Mouse (Mus musculus): ENCODE data around the gene Scrn1. TPM values are rescaled to one million over a fixed set of nuclear protein-coding genes. Genes with fewer than 3 reads are reported as not detected.

The Scrn1 gene
- polyA plus RNA-seq, 1 experiment = 13.5 TPM

- Histone ChIP-seq H3K4me1 (no peaks in the 10 kb centered on the region), H3K27me3 (replicated peaks) (peaks cover 67% of the 10 kb centered on the region), H3K4me3 (replicated peaks) (no peak overlapping the region), H3K36me3 (replicated peaks; ENCODE audit: low read length) (no peaks in the 10 kb centered on the region), H3K9me3 (peaks cover 10% of the 10 kb centered on the region)
- TF ChIP-seq FLI1 (IDR thresholded peaks at IDR 0.05; ENCODE audit: low read length) (no peak), GATA1 (IDR thresholded peaks at IDR 0.05; ENCODE audit: borderline replicate concordance, low read length) (no peak)
These were observed 80.2 kb downstream of the Scrn1 start for GRCm38 (mm10) chr6:54485973-54486569.

GRCm38 (mm10) chr6:54485435-54485901, 80.8 kb downstream of the Scrn1 start:
- no peak for TF ChIP-seq GATA1 (IDR thresholded peaks at IDR 0.05; ENCODE audit: borderline replicate concordance, low read length)
- no peak for TF ChIP-seq FLI1 (IDR thresholded peaks at IDR 0.05; ENCODE audit: low read length)
- Histone ChIP-seq H3K27me3 (replicated peaks) (peaks cover 70% of the 10 kb centered on the region), H3K36me3 (replicated peaks; ENCODE audit: low read length) (no peaks in the 10 kb centered on the region), H3K4me1 (no peaks in the 10 kb centered on the region), H3K4me3 (replicated peaks) (no peak overlapping the region), H3K9me3 (peaks cover 10% of the 10 kb centered on the region)

- Histone ChIP-seq H3K27me3 (replicated peaks) (peaks cover 69% of the 10 kb centered on the region), H3K9me3 (peaks cover 10% of the 10 kb centered on the region), H3K4me1 (no peaks in the 10 kb centered on the region), H3K36me3 (replicated peaks; ENCODE audit: low read length) (no peaks in the 10 kb centered on the region), H3K4me3 (replicated peaks) (no peak overlapping the region)
- TF ChIP-seq GATA1 (IDR thresholded peaks at IDR 0.05; ENCODE audit: borderline replicate concordance, low read length) (no peak), FLI1 (IDR thresholded peaks at IDR 0.05; ENCODE audit: low read length) (no peak)
These were observed 81.3 kb downstream of the Scrn1 start for GRCm38 (mm10) chr6:54485000-54485399.

- TF ChIP-seq FLI1 (IDR thresholded peaks at IDR 0.05; ENCODE audit: low read length) (no peak), GATA1 (IDR thresholded peaks at IDR 0.05; ENCODE audit: borderline replicate concordance, low read length) (no peak)
- no peaks in the 10 kb centered on the region for H3K36me3 ChIP-seq (replicated peaks; ENCODE audit: low read length)
- H3K9me3 ChIP-seq = peaks cover 14% of the 10 kb centered on the region
- H3K27me3 ChIP-seq (replicated peaks) = peaks cover 52% of the 10 kb centered on the region
- H3K4me1 ChIP-seq = no peaks in the 10 kb centered on the region
- H3K4me3 ChIP-seq (replicated peaks) = no peak overlapping the region
These were observed 84.7 kb downstream of the Scrn1 start for GRCm38 (mm10) chr6:54481390-54482112.

GRCm38 (mm10) chr6:54478646-54479324, 87.5 kb downstream of the Scrn1 start:
- H3K27me3 ChIP-seq (replicated peaks) = peaks cover 44% of the 10 kb centered on the region
- no peaks in the 10 kb centered on the region for H3K4me1 ChIP-seq
- H3K36me3 ChIP-seq (replicated peaks; ENCODE audit: low read length) = no peaks in the 10 kb centered on the region
- peaks cover 20% of the 10 kb centered on the region for H3K9me3 ChIP-seq
- TF ChIP-seq FLI1 (IDR thresholded peaks at IDR 0.05; ENCODE audit: low read length) = no peak
- TF ChIP-seq GATA1 (IDR thresholded peaks at IDR 0.05; ENCODE audit: borderline replicate concordance, low read length) = no peak
- H3K4me3 ChIP-seq (replicated peaks) = no peak overlapping the region

- H3K4me1 ChIP-seq = peaks cover 6% of the 10 kb centered on the region
- H3K9me3 ChIP-seq = peaks cover 10% of the 10 kb centered on the region
- no peaks in the 10 kb centered on the region for H3K36me3 ChIP-seq (replicated peaks; ENCODE audit: low read length)
- TF ChIP-seq GATA1 (IDR thresholded peaks at IDR 0.05; ENCODE audit: borderline replicate concordance, low read length) = no peak
- TF ChIP-seq FLI1 (IDR thresholded peaks at IDR 0.05; ENCODE audit: low read length) = no peak
- H3K4me3 ChIP-seq (replicated peaks) = no peak overlapping the region
- H3K27me3 ChIP-seq (replicated peaks) = peaks cover 34% of the 10 kb centered on the region
These were observed 90.2 kb downstream of the Scrn1 start for GRCm38 (mm10) chr6:54475926-54476667.

- TF ChIP-seq FLI1 (IDR thresholded peaks at IDR 0.05; ENCODE audit: low read length) (no peak), GATA1 (IDR thresholded peaks at IDR 0.05; ENCODE audit: borderline replicate concordance, low read length) (no peak)
- H3K4me3 ChIP-seq (replicated peaks) = no peak overlapping the region
- peaks cover 5% of the 10 kb centered on the region for H3K9me3 ChIP-seq
- H3K36me3 ChIP-seq (replicated peaks; ENCODE audit: low read length) = no peaks in the 10 kb centered on the region
- H3K27me3 ChIP-seq (replicated peaks) = peaks cover 30% of the 10 kb centered on the region
- peaks cover 10% of the 10 kb centered on the region for H3K4me1 ChIP-seq
These were observed 93.2 kb downstream of the Scrn1 start for GRCm38 (mm10) chr6:54472846-54473715.

GRCm38 (mm10) chr6:54471866-54472265, 94.4 kb downstream of the Scrn1 start:
- Histone ChIP-seq H3K36me3 (replicated peaks; ENCODE audit: low read length) (no peaks in the 10 kb centered on the region), H3K27me3 (replicated peaks) (peaks cover 27% of the 10 kb centered on the region), H3K9me3 (peaks cover 5% of the 10 kb centered on the region), H3K4me3 (replicated peaks) (no peak overlapping the region), H3K4me1 (peaks cover 18% of the 10 kb centered on the region)
- no peak for TF ChIP-seq GATA1 (IDR thresholded peaks at IDR 0.05; ENCODE audit: borderline replicate concordance, low read length)
- no peak for TF ChIP-seq FLI1 (IDR thresholded peaks at IDR 0.05; ENCODE audit: low read length)

- H3K9me3 ChIP-seq = no peaks in the 10 kb centered on the region
- peaks cover 14% of the 10 kb centered on the region for H3K27me3 ChIP-seq (replicated peaks)
- H3K4me3 ChIP-seq (replicated peaks) = no peak overlapping the region
- no peaks in the 10 kb centered on the region for H3K36me3 ChIP-seq (replicated peaks; ENCODE audit: low read length)
- peaks cover 45% of the 10 kb centered on the region for H3K4me1 ChIP-seq
- TF ChIP-seq GATA1 (IDR thresholded peaks at IDR 0.05; ENCODE audit: borderline replicate concordance, low read length) (no peak), FLI1 (IDR thresholded peaks at IDR 0.05; ENCODE audit: low read length) (no peak)
These were observed 98.9 kb downstream of the Scrn1 start for GRCm38 (mm10) chr6:54467371-54467770.

All from megakaryocyte, embryonic 14.5 days (primary cell).